Mouse (Mus musculus): ENCODE measurements at regions not wholly inside any gene's neighbourhood (a gene's known extent, or its start where the extent isn't known, plus 50 kb on each side); places are given as distances from the start of the nearest gene placed in this dataset.

DNA sequence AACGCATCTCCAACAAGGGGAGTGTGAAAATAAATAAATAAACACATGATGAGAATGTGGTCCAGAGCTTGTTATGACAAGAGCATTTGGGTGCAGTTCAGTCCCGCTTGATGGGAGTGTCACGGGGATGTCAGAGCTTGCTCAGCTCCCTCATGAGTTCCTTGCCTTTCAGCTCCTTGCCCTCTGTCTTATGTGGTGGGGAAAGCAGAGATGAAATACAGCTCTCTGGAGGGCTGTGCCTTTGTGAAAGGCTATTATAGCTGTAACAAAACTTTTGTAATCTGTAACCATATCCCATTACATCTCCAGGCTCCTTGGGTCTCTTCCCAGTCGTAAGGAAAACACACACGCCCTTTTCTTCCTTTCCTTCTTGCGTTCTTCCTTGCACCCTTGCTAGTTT, 103.0 kb upstream of the Tnp1 start:
- no peak for DNase-seq (ENCODE audit: low read depth)

DNA sequence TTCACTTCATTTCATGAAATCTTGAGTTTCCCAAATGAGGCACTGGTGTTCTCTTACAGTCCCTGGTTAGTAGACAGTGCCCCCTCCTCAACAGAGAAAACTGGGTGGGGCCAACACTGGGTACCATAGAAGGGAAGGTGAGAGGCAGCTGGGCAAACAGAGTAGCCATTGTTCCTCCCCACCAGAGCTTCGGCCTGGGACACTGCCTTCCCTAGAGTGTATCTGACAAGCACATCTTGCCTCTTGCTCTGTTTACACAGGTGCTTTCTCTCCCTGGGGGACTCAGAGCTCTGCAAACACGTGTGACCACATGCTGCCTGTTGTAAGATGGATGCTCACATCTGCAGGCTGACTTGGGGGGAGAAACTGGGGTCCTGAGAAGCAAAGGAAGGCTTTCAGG, 100.8 kb upstream of the Tnp1 start:
- no peak for DNase-seq (ENCODE audit: low read depth)

DNA sequence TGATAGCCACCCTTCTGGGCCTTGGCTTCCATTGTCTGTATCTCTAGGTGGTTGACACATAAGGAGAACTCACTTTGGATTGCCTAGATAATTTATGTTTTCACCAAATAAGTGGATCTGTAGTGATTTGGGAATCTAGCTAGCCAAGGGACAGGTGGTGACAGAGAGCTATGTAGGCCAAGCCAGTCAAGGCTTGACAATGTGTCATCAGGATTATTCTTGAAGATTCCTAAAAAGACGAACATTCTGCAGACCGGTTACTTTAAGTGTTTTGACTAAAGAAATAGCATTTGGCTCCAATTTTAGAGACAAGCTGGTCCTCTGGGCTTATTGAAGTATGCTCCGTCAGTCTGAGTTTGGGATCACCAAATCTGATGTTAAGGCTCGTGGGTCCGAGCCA, 100.1 kb upstream of the Tnp1 start:
- DNase-seq (ENCODE audit: low read depth), result no peak

DNA sequence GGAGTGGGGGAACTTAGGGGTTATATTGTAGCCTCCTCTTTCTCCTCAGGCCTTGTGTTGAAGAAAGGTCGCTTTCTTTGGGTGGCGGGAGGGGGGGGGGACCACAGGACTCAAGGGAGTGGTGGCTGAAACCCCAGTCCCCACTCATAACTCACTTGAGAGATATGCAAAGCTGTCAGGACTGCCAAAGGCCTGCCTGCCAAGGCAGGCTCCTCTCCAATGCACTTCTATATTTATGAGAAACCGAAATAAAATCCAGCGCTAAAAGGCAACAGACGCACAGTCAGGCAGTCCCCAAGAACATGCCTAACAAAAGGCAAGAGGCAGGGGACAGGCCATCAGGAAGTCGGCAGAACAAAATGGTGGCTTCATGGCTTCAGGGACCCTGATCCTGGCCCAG, 97.4 kb upstream of the Tnp1 start:
- no peak for DNase-seq (ENCODE audit: low read depth)

DNA sequence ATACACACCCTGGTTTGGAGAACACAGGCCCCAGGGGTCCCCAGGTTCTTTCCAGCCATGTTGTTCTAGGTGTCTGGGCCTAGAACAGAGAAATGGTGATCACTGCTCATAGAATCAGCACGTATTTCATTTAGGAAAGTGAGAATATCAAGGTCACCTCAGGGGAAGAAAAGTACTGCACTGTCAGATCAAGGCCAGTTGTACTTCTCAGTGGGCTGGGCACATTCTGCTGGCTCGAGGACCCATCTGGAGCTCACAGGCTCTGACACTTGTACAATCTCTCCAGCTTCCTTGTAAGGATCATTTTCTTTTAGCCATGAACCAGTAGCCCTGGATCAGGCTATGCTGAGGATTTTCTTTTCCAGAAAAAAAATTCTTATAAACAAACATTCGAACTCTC, 97.0 kb upstream of the Tnp1 start:
- no peak for DNase-seq (ENCODE audit: low read depth)

DNA sequence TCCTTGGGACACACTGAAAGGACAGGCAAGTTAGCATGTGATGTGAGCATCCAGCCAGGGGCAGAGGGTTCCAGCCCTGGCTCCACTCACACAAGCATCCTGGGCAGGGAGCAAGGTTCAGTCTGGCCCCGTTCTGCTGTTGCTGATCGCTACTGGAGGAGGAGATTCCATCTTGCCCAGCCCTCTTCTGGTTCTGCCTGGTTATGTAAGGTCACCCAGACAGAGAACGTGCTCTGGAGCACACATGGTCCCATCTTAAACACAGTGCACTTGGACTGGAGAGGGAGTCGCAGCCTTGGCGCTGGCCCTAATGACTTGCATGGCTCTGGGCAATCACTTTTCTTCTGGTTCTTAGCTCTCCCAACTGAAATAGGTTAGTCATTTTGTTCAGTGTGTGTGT, 96.2 kb upstream of the Tnp1 start:
- no peak for DNase-seq (ENCODE audit: low read depth)

DNA sequence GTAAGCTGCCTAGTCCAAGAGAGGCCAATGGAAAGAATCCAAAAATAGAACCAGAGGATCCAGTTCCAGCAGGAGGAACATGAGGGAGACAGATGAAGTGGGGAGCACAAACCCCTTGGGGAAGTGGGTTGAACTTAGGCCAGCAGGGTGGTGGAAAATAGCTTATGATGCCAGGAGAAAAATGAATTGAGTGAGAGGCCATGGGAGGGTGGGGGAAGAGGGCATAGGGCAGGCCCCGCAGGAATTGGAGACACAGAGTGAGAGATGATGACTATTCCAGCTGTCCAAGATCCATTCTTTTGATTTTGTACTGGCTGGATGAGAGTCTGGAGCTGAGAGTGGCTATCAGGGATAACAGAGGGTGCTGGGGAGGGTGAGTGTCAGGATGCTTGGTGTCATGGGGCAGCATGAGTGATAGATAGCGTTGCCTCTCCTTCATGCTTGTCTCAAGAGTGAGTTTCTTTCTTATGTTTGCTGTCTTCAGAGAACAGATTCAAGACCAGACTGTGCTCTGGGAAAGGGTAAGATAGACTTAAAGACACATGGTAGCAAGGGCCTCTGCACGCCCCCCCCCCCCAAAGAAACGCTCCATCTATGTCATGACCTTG, 90.3 kb upstream of the Tnp1 start:
- DNase-seq (ENCODE audit: low read depth), result no peak

DNA sequence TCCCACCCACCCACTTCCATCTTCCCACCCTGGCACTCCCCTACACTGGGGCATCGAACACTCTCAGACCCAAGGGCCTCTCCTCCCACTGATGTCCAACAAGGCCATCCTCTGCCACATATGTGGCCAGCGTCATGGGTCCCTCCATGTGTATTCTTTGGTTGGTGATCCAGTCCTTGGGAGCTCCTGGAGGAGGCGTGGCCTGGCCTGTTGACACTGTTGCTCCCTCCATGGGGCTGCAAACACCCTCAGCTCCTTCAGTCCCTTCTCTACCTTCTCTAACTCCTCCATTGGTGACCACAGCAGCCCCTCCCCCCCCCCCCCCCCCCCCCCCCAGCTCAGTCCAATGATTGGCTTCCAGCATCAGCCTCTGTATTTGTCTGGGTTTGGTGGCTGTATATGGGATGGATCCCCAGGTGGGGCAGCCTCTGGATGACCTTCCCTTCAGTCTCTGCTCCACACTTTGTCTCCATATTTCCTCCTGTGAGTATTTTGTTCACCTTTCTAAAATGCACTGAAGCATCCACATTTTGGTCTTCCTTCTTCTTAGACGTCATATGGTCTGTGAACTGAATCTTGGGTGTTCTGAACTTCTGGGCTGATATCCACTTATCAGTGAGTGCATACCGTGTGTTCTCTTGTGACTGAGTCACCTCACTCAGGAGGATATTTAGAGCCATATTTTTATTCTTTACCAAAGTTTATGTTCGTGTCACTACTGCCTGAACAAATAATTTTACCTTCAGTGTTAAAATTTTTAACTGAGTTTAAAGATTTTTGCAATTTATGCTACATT, 82.1 kb upstream of the Tnp1 start:
- no peak for DNase-seq (ENCODE audit: low read depth)

DNA sequence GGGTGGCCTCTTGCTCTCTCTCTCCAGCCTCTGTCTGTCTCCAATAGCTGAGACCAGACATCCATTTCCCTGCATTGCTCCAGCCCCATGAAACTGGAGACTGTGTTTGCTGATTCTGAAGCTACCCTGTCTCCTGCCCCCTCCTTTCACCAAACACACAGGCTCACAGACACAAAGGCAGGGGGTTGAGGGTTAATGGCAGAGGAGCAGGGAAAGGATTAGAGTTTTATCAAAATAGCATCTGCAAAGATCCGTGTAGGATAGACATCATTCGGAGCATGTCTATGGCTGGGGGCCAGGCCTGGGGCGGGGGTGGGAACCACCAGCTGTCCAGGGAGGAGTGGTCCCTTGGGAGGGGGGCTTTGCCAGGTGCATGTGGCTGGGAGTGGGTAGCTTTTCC, 73.9 kb upstream of the Tnp1 start:
- DNase-seq (ENCODE audit: low read depth), result no peak

DNA sequence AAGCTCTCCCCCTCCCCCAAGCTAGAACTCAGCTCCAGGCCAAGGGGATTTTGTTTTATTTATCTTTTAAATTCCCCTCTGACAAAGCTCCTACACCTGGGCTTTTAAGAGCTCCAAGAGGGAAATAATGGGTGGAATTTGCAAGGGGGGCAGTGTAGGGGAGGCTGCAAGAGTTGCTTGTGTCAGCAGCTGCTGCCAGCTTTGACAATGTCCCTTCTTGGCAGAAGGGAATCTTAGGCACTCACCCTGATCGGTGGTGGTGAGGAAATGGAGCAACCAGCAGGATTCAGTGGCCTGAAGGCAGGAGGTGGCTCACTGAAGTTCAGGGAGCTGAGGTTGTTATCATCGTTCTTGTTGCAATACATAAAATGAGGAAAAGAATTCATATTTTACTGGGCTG, 72.8 kb upstream of the Tnp1 start:
- no peak for DNase-seq (ENCODE audit: low read depth)

DNA sequence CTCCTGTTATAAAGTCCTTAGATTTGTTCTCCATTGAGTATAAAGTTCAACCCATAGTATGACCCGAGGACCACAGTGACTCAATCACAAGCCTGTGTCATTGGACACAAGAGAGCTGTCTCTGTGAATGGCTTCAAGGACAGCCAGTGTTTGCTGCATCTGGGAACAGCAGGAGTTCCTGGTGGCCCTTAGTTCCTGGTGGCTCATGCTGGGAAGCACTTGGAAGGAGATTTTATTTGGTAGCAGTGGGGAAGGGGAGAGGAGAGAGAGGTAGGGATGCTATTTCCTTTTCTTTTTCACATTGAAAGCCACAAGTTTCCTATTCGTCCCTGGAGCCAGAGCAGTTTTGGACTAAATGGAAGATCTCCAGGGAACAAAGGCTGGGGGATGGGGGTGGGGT, 69.2 kb upstream of the Tnp1 start:
- no peak for DNase-seq (ENCODE audit: low read depth)

DNA sequence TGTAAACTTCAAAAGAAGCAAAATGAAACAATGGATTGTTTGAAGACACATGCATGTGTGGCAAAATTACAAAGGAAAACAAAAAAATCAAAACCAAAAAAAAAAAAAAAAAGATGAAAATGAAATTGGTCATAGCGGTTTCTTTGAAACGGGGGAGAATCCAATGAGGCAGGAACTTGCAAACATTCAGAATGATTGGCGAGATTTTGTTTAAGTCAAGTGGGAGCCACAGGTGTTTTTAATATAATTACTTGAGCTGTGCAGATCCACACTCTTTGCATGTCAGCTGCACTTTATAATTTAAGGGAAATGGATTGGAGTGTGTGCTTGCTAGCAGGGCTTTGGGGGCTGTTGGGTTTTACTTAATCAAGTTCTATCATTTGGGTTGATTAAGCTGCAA, 67.7 kb upstream of the Tnp1 start:
- DNase-seq (ENCODE audit: low read depth), result no peak

DNA sequence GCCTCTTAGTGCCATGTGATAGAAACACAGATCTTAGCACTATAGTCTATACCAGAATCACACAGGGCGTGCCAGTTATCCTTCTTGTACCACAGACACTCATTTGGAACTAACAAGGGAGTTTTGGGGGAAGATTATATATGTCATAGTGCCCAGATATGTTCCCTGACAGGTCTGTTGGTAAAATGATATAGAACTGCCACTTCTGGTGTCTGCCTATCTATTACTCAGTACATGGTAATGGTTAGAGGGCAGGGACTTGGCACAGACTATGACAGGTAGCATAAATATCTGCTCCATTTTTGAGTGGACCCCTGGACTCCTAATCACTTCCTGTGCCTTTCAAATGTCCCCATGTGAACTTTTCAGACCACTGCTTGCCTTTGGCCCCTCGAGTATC, 63.8 kb upstream of the Tnp1 start:
- DNase-seq (ENCODE audit: low read depth), result no peak

DNA sequence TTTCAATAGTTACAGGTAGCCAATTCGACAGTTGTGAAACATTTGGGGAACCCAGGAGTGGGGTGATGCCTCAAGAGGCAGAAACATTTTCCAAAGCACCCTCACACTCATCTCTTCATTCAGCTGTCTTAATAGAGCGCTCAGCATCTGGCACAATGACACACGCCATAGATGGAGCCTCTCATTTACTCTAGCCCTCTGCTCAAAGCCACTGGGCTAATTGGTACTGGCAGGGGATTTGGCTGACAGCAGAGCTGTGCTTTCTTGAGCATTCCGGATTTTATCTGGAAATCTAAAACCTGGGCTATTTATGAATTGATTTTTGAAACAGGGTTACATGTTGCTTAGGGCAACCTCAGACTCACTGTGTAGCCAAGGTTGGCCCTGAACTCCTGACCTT, 61.4 kb upstream of the Tnp1 start:
- no peak for DNase-seq (ENCODE audit: low read depth)

DNA sequence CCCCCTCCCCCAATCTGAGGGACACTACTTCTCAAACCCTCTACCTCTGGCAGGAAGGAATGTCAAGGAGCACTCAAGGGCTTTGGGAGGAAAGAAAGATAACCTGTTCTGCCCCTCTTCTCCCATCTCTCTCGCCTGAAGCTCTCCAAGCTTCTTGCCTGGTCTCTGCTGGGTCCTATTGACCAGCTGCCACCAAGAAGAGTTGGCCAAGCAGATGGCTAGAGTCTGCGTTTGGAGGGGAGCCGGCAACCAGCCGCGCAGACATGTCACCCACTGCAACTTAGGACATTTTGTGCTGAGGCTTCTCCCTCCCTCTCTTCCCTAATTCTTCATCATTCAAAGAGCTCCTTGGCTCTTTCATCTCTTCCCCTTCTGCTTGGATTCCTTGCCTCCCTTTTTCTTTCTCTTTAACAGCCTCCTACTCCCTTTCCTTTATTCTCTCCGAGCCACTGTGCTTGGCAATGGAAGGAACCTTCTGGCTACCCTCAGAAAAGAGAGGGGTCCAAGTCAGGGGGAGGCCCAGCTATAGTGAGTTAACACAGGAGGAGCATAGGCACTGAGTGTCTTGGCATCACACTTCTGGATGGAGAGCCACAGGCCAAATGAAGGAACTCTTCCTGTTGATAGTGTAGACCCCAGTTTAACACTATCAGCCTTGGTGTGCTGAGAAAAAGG, 60.1 kb upstream of the Tnp1 start:
- DNase-seq (ENCODE audit: low read depth), result no peak

DNA sequence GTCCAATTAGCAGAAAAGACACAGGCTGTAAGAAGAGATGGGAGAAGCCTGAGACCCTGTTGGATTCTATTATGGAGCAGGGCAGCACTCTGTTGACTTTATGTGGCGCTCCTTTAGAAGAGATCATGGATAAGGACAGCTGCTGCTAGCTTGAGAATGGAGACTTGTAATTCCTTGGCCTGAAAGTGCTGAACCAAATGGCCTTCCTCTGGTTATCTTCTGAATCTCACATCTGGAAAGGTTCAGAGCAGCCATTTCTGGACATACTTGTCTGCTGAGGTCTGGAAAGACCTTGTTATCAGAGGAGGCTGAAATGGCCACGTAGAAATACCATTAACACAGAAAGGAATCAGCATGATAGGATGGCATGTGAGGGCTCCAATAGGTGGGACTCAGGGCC, 59.5 kb upstream of the Tnp1 start:
- no peak for DNase-seq (ENCODE audit: low read depth)

DNA sequence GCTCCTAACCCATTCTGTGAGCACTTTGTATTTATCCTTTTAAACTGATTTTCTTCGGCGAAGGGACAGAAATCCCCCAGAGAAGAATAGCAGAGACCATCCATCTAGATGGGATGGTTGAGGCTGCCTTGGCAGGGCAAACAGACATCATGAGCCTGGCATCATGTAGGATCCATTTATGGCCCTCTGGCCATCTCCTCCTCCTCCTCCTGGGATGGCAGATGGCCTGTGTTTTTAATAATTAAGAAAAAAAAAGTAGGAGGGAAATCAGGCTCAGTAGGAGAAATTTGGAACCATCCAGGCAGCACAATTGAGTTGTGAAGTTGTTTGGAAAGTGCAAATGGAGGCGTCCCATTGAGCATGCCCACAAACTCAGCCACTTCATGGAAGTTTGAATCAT, 58.8 kb upstream of the Tnp1 start:
- no peak for DNase-seq (ENCODE audit: low read depth)

DNA sequence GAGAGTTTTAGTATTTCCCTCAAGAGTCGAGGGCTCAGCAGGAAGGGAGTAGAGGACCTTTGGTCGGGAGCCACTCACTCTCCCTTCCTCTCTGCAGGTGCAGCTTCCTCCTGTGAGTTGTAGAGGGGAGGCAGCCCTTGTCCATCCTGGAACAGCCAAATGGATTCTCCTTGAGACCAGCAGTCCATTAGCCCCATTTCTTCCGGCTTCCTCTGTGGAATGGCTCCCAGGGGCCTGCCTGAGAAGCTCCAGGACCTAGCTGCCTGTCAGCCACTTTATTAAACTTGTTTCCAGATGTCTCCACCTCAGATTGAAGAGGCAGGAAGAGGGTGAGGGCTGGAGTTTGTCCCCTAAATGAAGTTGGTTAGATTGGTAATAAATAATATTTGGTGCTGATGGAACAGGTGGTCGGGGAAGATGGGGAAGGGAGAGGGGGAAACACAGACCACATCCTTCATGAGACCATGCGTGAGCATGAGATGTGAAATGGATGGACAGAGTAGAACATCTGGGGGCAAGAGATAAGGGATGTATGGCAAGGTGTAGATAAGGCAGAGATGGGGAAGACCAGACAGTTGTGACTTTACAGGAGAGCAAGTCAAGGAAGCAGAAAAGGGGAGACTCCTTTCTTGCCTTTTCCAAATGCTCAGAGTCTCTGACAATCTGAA, 56.7 kb upstream of the Tnp1 start:
- DNase-seq (ENCODE audit: low read depth), result no peak

DNA sequence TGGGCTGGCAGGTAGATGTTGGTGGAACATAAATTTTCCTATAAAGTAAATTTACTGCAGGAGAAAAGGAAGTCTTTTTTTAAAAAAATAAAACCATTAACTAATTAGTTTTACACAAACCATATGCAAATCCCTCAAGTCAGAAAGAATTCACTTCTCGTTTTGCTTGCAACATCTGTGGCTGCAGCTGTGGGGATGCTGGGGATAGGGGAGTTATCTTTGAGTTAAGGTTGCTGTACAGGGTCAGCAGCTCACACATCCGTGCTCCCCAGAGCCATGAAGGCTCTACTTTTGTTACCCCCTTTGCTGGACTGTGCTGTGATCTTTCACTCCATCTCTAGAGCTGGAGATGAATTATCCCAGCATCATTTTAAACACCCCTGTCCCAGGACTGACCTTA, 54.4 kb upstream of the Tnp1 start:
- no peak for DNase-seq (ENCODE audit: low read depth)

Data from induced T-regulatory cell, adult 2 months (primary cell).